ENCODE assay signal across 8 mouse cellular contexts in the genomic region with DNA sequence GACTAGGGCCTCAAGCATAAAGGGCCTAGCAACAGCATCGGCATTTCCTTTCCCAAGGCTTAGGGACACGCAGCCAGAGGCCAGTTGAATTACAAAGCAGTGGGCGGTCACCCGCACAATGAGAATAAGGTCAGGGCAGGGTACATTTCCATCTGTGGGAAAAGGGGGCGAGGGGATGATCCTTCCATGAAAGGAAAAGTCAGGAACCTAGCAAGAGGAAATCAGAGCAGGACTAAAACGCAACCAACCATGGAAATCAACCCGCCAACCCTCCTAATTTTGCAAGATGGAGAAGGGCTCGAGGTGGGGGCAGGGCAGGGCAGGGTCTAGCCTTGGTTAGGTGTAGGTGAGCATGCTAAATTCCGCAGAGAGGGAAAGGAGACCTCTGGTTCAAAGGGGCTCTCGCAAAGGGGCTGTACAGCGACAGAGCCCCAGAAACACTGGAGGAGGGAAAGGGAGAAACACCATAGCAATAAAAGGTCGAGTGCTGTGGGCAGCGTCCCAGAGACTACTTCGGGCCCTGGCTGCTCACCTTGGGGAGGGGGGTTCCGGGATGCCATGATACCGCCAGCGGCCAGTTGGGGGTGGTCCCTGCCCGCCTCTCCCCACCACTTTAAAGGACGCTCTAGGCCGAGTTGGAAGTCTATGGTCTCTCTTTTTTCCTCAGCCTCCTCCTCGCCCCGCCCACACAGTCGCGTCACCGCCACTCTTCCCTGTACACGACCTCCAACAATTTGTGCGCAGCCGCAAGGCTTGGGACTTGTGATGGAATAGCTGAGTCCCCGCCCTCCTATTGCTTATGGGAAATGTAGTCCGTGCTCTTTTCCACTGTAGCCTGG. TPM values are rescaled to one million over a fixed set of nuclear protein-coding genes. Genes with fewer than 3 reads are reported as not detected.
DNase-seq lines count a peak whose midpoint lies in the region; ATAC-seq and TF ChIP-seq lines count a peak whose summit lies in the region.

A gene (minus strand): TSS at position 705 of the 839 bp plus-strand sequence.

- no peak for TF ChIP-seq POLR2A in olfactory bulb, adult 2 months (IDR thresholded peaks at IDR 0.05; ENCODE audit: insufficient read depth, low read depth, low read length)
- TF ChIP-seq POLR2A in thymus, adult 2 months (IDR thresholded peaks at IDR 0.05; ENCODE audit: control insufficient read depth, extremely low read depth, insufficient read depth, low read length, poor library complexity): no peak

- H3K4me2 ChIP-seq in forebrain, embryonic 15.5 days (replicated peaks): peak within 1 kb of the TSS; percentile 43
- H3K4me2 ChIP-seq in lung, embryonic 14.5 days: peak within 1 kb of the TSS; percentile 53

- ATAC-seq in forebrain, embryonic 15.5 days (replicated peaks): peak; percentile 99
- peak; percentile 99 for ATAC-seq in lung, embryonic 14.5 days (ENCODE audit: insufficient read depth)

- H3K9ac ChIP-seq in ES-E14 (ENCODE audit: insufficient read depth, low read depth, low read length, poor library complexity, severe bottlenecking): peak within 1 kb of the TSS; percentile 79
- H3K9ac ChIP-seq in forebrain, embryonic 15.5 days (replicated peaks): peak within 1 kb of the TSS; percentile 59
- H3K9ac ChIP-seq in lung, embryonic 14.5 days: peak within 1 kb of the TSS; percentile 64

- in situ Hi-C loops in ES-E14 (cut with MboI; ENCODE audit: low sequenced_read_pairs in 2 of 2, unreplicated experiment in 2 of 2): no loop called here

- WGBS in forebrain, embryonic 15.5 days: 13% methylated on average over 30 of the region's 30 CpGs
- 6% methylated on average over 28 of the region's 30 CpGs for whole genome bisulfite sequencing in lung, embryonic 14.5 days
- 9% methylated on average over 30 of the region's 30 CpGs for WGBS in olfactory bulb, adult 2 months
- 2% methylated on average over 27 of the region's 30 CpGs for WGBS in thymus, adult 2 months

- no peaks in the 10 kb centered on the region for H3K9me3 ChIP-seq in ES-E14 (ENCODE audit: control insufficient read depth, insufficient read depth, low read depth, low read length)
- H3K9me3 ChIP-seq in forebrain, embryonic 15.5 days: no peaks in the 10 kb centered on the region
- no peaks in the 10 kb centered on the region for H3K9me3 ChIP-seq in lung, embryonic 14.5 days (ENCODE audit: low read depth, low read length)

- H3K27me3 ChIP-seq in forebrain, embryonic 15.5 days: no peaks in the 10 kb centered on the region
- no peaks in the 10 kb centered on the region for H3K27me3 ChIP-seq in lung, embryonic 14.5 days (ENCODE audit: insufficient read depth, low read length)
- no peaks in the 10 kb centered on the region for H3K27me3 ChIP-seq in thymus, adult 2 months (ENCODE audit: control insufficient read depth, insufficient read depth, low read length)

- TF ChIP-seq CTCF in layer of hippocampus, adult 2 months (conservative IDR thresholded peaks at IDR 0.05): peak; percentile 48
- peak; percentile 23; the same call in 1 of the 2 replicates for TF ChIP-seq CTCF in lung, embryonic 14.5 days (IDR thresholded peaks at IDR 0.05; ENCODE audit: low read depth)
- TF ChIP-seq CTCF in olfactory bulb, adult 2 months (IDR thresholded peaks at IDR 0.05; ENCODE audit: insufficient read depth, low read depth, low read length): no peak
- TF ChIP-seq CTCF in thymus, adult 2 months (IDR thresholded peaks at IDR 0.05; ENCODE audit: borderline replicate concordance, control insufficient read depth, extremely low read depth, insufficient read depth, low read length, poor library complexity): no peak

- H3K27ac ChIP-seq in ES-E14 (ENCODE audit: insufficient read depth, low read depth, low read length, poor library complexity, severe bottlenecking): peak within 1 kb of the TSS; percentile 86
- peak within 1 kb of the TSS; percentile 90 for H3K27ac ChIP-seq in forebrain, embryonic 15.5 days (replicated peaks)
- peak within 1 kb of the TSS; percentile 99 for H3K27ac ChIP-seq in layer of hippocampus, adult 2 months
- peak within 1 kb of the TSS; percentile 84 for H3K27ac ChIP-seq in lung, embryonic 14.5 days (ENCODE audit: low read depth)
- peak within 1 kb of the TSS; percentile 88 for H3K27ac ChIP-seq in olfactory bulb, adult 2 months (ENCODE audit: insufficient read depth, low read depth, low read length)
- H3K27ac ChIP-seq in thymus, adult 2 months (ENCODE audit: control insufficient read depth, insufficient read depth, low read length): peak within 1 kb of the TSS; percentile 69; the same call in 1 of the 2 replicates

- peak; percentile 87 for DNase-seq in ES-E14 (ENCODE audit: low read depth, low spot score)
- peak; percentile 96 for DNase-seq in cerebellum, adult 11-12 months
- DNase-seq in heart, postnatal 25 days (ENCODE audit: low spot score): peak; percentile 93
- peak; percentile 92 to 96 for DNase-seq in layer of hippocampus, adult 2 months (ENCODE audit: low spot score in 2 of 2)
- DNase-seq in lung, embryonic 14.5 days: peak; percentile 96
- peak; percentile 91 for DNase-seq in thymus, adult 2 months

- no peaks in the 10 kb centered on the region for H3K36me3 ChIP-seq in ES-E14 (ENCODE audit: control insufficient read depth, insufficient read depth, low read length, poor library complexity, severe bottlenecking)
- H3K36me3 ChIP-seq in forebrain, embryonic 15.5 days: no peaks in the 10 kb centered on the region
- H3K36me3 ChIP-seq in lung, embryonic 14.5 days (ENCODE audit: insufficient read depth): no peaks in the 10 kb centered on the region
- no peaks in the 10 kb centered on the region for H3K36me3 ChIP-seq in thymus, adult 2 months (ENCODE audit: control insufficient read depth, insufficient read depth, low read length)

- peak within 1 kb of the TSS; percentile 71 to 82 for H3K4me3 ChIP-seq in ES-E14 (ENCODE audit: insufficient read depth in 1 of 2, low read depth in 1 of 2, low read length in 2 of 2, poor library complexity in 1 of 2, severe bottlenecking in 1 of 2)
- H3K4me3 ChIP-seq in forebrain, embryonic 15.5 days: peak within 1 kb of the TSS; percentile 53
- H3K4me3 ChIP-seq in layer of hippocampus, adult 2 months: peak within 1 kb of the TSS; percentile 68
- peak within 1 kb of the TSS; percentile 49 for H3K4me3 ChIP-seq in lung, embryonic 14.5 days (ENCODE audit: low read depth, low read length)
- peak within 1 kb of the TSS; percentile 53 for H3K4me3 ChIP-seq in olfactory bulb, adult 2 months (ENCODE audit: insufficient read depth, low read depth, low read length)
- peak within 1 kb of the TSS; percentile 97 for H3K4me3 ChIP-seq in thymus, adult 2 months (ENCODE audit: control insufficient read depth, insufficient read depth, low read length)

- H3K4me1 ChIP-seq in ES-E14 (ENCODE audit: control insufficient read depth in 2 of 2, insufficient read depth in 2 of 2, low read length in 2 of 2, poor library complexity in 1 of 2): no peaks in the 10 kb centered on the region
- H3K4me1 ChIP-seq in forebrain, embryonic 15.5 days: peaks cover 4% of the 10 kb centered on the region; the same call in 1 of the 2 replicates
- H3K4me1 ChIP-seq in lung, embryonic 14.5 days (ENCODE audit: insufficient read depth): no peaks in the 10 kb centered on the region
- no peaks in the 10 kb centered on the region for H3K4me1 ChIP-seq in olfactory bulb, adult 2 months (ENCODE audit: control insufficient read depth, insufficient read depth, low read length)
- H3K4me1 ChIP-seq in thymus, adult 2 months (replicated peaks; ENCODE audit: control insufficient read depth, insufficient read depth, low read length): no peaks in the 10 kb centered on the region

- intact Hi-C loops in heart, postnatal 25 days (cut with DNase I): loop anchor here (10.0 kb wide), 1 partner anchor 47 kb away; no protein-coding TSS in a partner anchor

TF ChIP-seq in ES-E14, 5 proteins besides CTCF, POLR2A, EP300 and RAD21:
- TF ChIP-seq HCFC1 (IDR thresholded peaks at IDR 0.05; ENCODE audit: borderline replicate concordance, insufficient read depth, low read length): peak; percentile 87
- no peak for TF ChIP-seq MAFK (IDR thresholded peaks at IDR 0.05; ENCODE audit: insufficient read depth, low read depth, low read length)
- no peak for TF ChIP-seq ZNF384 (IDR thresholded peaks at IDR 0.05; ENCODE audit: low read depth, low read length)
- no peak for TF ChIP-seq ZC3H11A (IDR thresholded peaks at IDR 0.05; ENCODE audit: borderline replicate concordance, low read depth, low read length)
- no peak for TF ChIP-seq CHD2 (IDR thresholded peaks at IDR 0.05; ENCODE audit: low read depth, low read length)

RNA-seq across cellular contexts. Expression of the gene that starts here (rescaled TPM):
- total RNA-seq in ES-E14 (2012; rRNA removed): 6.4 and 8.8 TPM in 2 replicates
- 63.7 and 65.0 TPM in 2 replicates for polyA plus RNA-seq in forebrain, embryonic 15.5 days (2015; fragmentation: Nextera tagmentation; extraction: Ambion mirVana)
- 10 to 100 TPM; 27.0 to 27.3 TPM for total RNA-seq in heart, postnatal 25 days (2021)
- total RNA-seq in layer of hippocampus, adult 2 months (2021): 10 to 100 TPM; 44.7 to 45.6 TPM
- polyA plus RNA-seq in lung, embryonic 14.5 days (2014; fragmentation: Nextera tagmentation; extraction: Ambion mirVana): 66.7 and 72.3 TPM in 2 replicates
- polyA plus RNA-seq in olfactory bulb, adult 2 months (2012; ENCODE audit: insufficient read depth, insufficient read length, low replicate concordance, missing spikeins): not detected in 2 replicates
- polyA plus RNA-seq in thymus, adult 2 months (2012; rRNA removed): 7.9 and 8.1 TPM in 2 replicates

Comparison
In these comparisons a context has a peak if more than half of its experiments do, and no peak if none do; other contexts are left out.
1. Peak in every context shown above with its lines: DNase-seq, ATAC-seq, H3K4me3 ChIP-seq and H3K27ac ChIP-seq.
2. CTCF ChIP-seq: peak in layer of hippocampus, adult 2 months (single experiment) and lung, embryonic 14.5 days (single experiment); none in olfactory bulb, adult 2 months (single experiment) and thymus, adult 2 months (single experiment).